Mouse (Mus musculus): ENCODE results near the gene Tnfrsf13b.
"Not testable (repeated sequence)": the region's sequence is repeated elsewhere in the genome, so short reads cannot be mapped to it uniquely, and the experiment has no call there.

GRCm38 (mm10) chr11:61130646-61131045 is 4.1 kb downstream of the Tnfrsf13b start:
- TF ChIP-seq GATA2 (IDR thresholded peaks at IDR 0.05; ENCODE audit: borderline replicate concordance, low read depth, low read length); TAL1 (conservative IDR thresholded peaks at IDR 0.05; ENCODE audit: low read depth, low read length); POLR2AphosphoS5 (IDR thresholded peaks at IDR 0.05; ENCODE audit: insufficient replicate concordance, low read depth, low read length); CTCF (IDR thresholded peaks at IDR 0.05; ENCODE audit: low read depth, low read length); GATA1 (IDR thresholded peaks at IDR 0.05; ENCODE audit: borderline replicate concordance, low read length): not testable (repeated sequence)
